9 mouse cellular contexts compared by ENCODE assay signal in genomic region chr19:4215451-4215840, GRCm38 (mm10). TPM values are rescaled to one million over a fixed set of nuclear protein-coding genes. Genes with fewer than 3 reads are reported as not detected.
DNase-seq lines count a peak whose midpoint lies in the region; ATAC-seq and TF ChIP-seq lines count a peak whose summit lies in the region.
"Had no signal": no experiment of that assay in that cellular context is flagged by ENCODE, and none has a peak within 500 bp of the region (broad histone marks: within the 10 kb centered on the region; RNA-seq: fewer than 3 reads in every experiment).

No protein-coding gene starts in this region.

- H3K9me3 ChIP-seq in lung, postnatal 0 days (ENCODE audit: low read length): no peaks in the 10 kb centered on the region
- H3K9me3 ChIP-seq in forebrain, embryonic 13.5 days (replicated peaks): no peaks in the 10 kb centered on the region
- H3K9me3 ChIP-seq in limb, embryonic 14.5 days (ENCODE audit: control insufficient read depth, low read length): no peaks in the 10 kb centered on the region

- H3K27ac ChIP-seq in lung, postnatal 0 days (ENCODE audit: low read length): peak overlapping the region; percentile 90
- no peak overlapping the region for H3K27ac ChIP-seq in forebrain, embryonic 13.5 days
- H3K27ac ChIP-seq in limb, embryonic 14.5 days (replicated peaks; ENCODE audit: low read depth, low read length): peak overlapping the region; percentile 96
- no peak overlapping the region for H3K27ac ChIP-seq in small intestine, adult 2 months (ENCODE audit: insufficient read depth, low read depth, low read length)

- H3K4me2 ChIP-seq in lung, postnatal 0 days (replicated peaks; ENCODE audit: low read depth, low read length): peak overlapping the region; percentile 99
- H3K4me2 ChIP-seq in forebrain, embryonic 13.5 days: peak overlapping the region; percentile 99
- H3K4me2 ChIP-seq in limb, embryonic 14.5 days (replicated peaks; ENCODE audit: low read depth, low read length, severe bottlenecking): peak overlapping the region; percentile 94

- WGBS in lung, postnatal 0 days: 2% methylated on average over 14 of the region's 21 CpGs
- 1% methylated on average over 13 of the region's 21 CpGs for WGBS in forebrain, embryonic 13.5 days
- 1% methylated on average over 15 of the region's 21 CpGs for WGBS in limb, embryonic 14.5 days
- 9% methylated on average over 15 of the region's 21 CpGs for WGBS in small intestine, adult 2 months

- H3K9ac ChIP-seq in lung, postnatal 0 days (replicated peaks; ENCODE audit: low read depth): peak overlapping the region; percentile 90
- H3K9ac ChIP-seq in forebrain, embryonic 13.5 days: peak overlapping the region; percentile 77
- H3K9ac ChIP-seq in limb, embryonic 14.5 days (ENCODE audit: low read depth, low read length, severe bottlenecking): peak overlapping the region; percentile 96

- H3K27me3 ChIP-seq in lung, postnatal 0 days (replicated peaks; ENCODE audit: insufficient read depth, low read length): no peaks in the 10 kb centered on the region
- peaks cover 62% of the 10 kb centered on the region for H3K27me3 ChIP-seq in forebrain, embryonic 13.5 days
- no peaks in the 10 kb centered on the region for H3K27me3 ChIP-seq in limb, embryonic 14.5 days (ENCODE audit: control insufficient read depth, insufficient read depth, low read length)
- peaks cover 21% of the 10 kb centered on the region for H3K27me3 ChIP-seq in small intestine, adult 2 months (ENCODE audit: control insufficient read depth, insufficient read depth, low read length)

- TF ChIP-seq POLR2A in limb, embryonic 14.5 days (IDR thresholded peaks at IDR 0.05; ENCODE audit: borderline replicate concordance, extremely low read depth, insufficient read depth, insufficient read length): no peak
- TF ChIP-seq POLR2A in small intestine, adult 2 months (IDR thresholded peaks at IDR 0.05; ENCODE audit: low read depth, low read length): no peak

- intact Hi-C loops in left cerebral cortex, postnatal 36 days (cut with DNase I): no loop called here

- no peak for TF ChIP-seq CTCF in lung, postnatal 0 days (IDR thresholded peaks at IDR 0.05)
- TF ChIP-seq CTCF in small intestine, adult 2 months (IDR thresholded peaks at IDR 0.05; ENCODE audit: extremely low read depth, insufficient read length, insufficient replicate concordance, low read depth, low read length): no peak

- TF ChIP-seq EP300 in lung, postnatal 0 days (IDR thresholded peaks at IDR 0.05): no peak

- H3K4me1 ChIP-seq in lung, postnatal 0 days (ENCODE audit: insufficient read depth, low read depth, low read length): peaks cover 28% of the 10 kb centered on the region
- peaks cover 49% of the 10 kb centered on the region for H3K4me1 ChIP-seq in forebrain, embryonic 13.5 days
- peaks cover 57% of the 10 kb centered on the region for H3K4me1 ChIP-seq in limb, embryonic 14.5 days (ENCODE audit: control insufficient read depth, insufficient read depth, low read length)
- peaks cover 8% of the 10 kb centered on the region for H3K4me1 ChIP-seq in small intestine, adult 2 months (ENCODE audit: control insufficient read depth, insufficient read depth, insufficient read length, low read length)

- H3K36me3 ChIP-seq in lung, postnatal 0 days (ENCODE audit: insufficient read depth, low read length): no peaks in the 10 kb centered on the region
- no peaks in the 10 kb centered on the region for H3K36me3 ChIP-seq in forebrain, embryonic 13.5 days (ENCODE audit: poor library complexity, severe bottlenecking)
- H3K36me3 ChIP-seq in limb, embryonic 14.5 days (ENCODE audit: control insufficient read depth, insufficient read depth, low read length): no peaks in the 10 kb centered on the region
- H3K36me3 ChIP-seq in small intestine, adult 2 months (ENCODE audit: control insufficient read depth, insufficient read depth, low read length): no peaks in the 10 kb centered on the region

- DNase-seq in lung, postnatal 0 days (ENCODE audit: low spot score): no peak
- DNase-seq in lung, adult 18-20 months: no peak
- no peak for DNase-seq in limb, embryonic 14.5 days (ENCODE audit: low spot score)
- no peak for DNase-seq in left cerebral cortex, postnatal 36 days (ENCODE audit: low spot score in 2 of 2)
- DNase-seq in adrenal gland, postnatal 36 days: no peak
- no peak for DNase-seq in ovary, postnatal 14 days (ENCODE audit: low spot score)

- no peak for ATAC-seq in lung, postnatal 0 days
- no peak for ATAC-seq in forebrain, embryonic 13.5 days
- no peak for ATAC-seq in limb, embryonic 14.5 days (ENCODE audit: low FRiP score, low read depth)

- peak overlapping the region; percentile 79 for H3K4me3 ChIP-seq in lung, postnatal 0 days (ENCODE audit: low read depth, low read length)
- peak overlapping the region; percentile 59 for H3K4me3 ChIP-seq in forebrain, embryonic 13.5 days
- peak overlapping the region; percentile 91 for H3K4me3 ChIP-seq in limb, embryonic 14.5 days (replicated peaks; ENCODE audit: low read length)
- peak overlapping the region; percentile 74 for H3K4me3 ChIP-seq in small intestine, adult 2 months (ENCODE audit: low read depth, low read length)

RNA-seq across cellular contexts. Expression of gene AC109138.7, which starts 1.3 kb away (rescaled TPM):
- not detected in 2 replicates for polyA plus RNA-seq in lung, postnatal 0 days (2015; fragmentation: Nextera tagmentation; extraction: Ambion mirVana)
- not detected in 2 replicates for polyA plus RNA-seq in forebrain, embryonic 13.5 days (2015; fragmentation: Nextera tagmentation; extraction: Ambion mirVana)
- 0.83 and 1.0 TPM in 2 replicates for polyA plus RNA-seq in limb, embryonic 14.5 days (2012; rRNA removed)
- not detected in 2 replicates for polyA plus RNA-seq in limb, embryonic 14.5 days (2014; fragmentation: Nextera tagmentation; extraction: Ambion mirVana)
- polyA plus RNA-seq in small intestine, adult 2 months (2012; rRNA removed): not detected in 2 replicates
- not detected for total RNA-seq in left cerebral cortex, postnatal 36 days (2021)
- total RNA-seq in adrenal gland, postnatal 36 days (2021): not detected
- total RNA-seq: adrenal gland, postnatal 14 days had no signal

RNA-seq across cellular contexts. Expression of gene Clcf1, which starts 1.4 kb away (rescaled TPM):
- polyA plus RNA-seq in lung, postnatal 0 days (2015; fragmentation: Nextera tagmentation; extraction: Ambion mirVana): 7.6 and 8.0 TPM in 2 replicates
- 0.63 and 0.76 TPM in 2 replicates for polyA plus RNA-seq in forebrain, embryonic 13.5 days (2015; fragmentation: Nextera tagmentation; extraction: Ambion mirVana)
- polyA plus RNA-seq in limb, embryonic 14.5 days (2012; rRNA removed): 42.8 and 61.2 TPM in 2 replicates
- polyA plus RNA-seq in limb, embryonic 14.5 days (2014; fragmentation: Nextera tagmentation; extraction: Ambion mirVana): 7.7 and 8.7 TPM in 2 replicates
- 10.1 and 12.4 TPM in 2 replicates for polyA plus RNA-seq in small intestine, adult 2 months (2012; rRNA removed)
- 1 to 10 TPM in 1 of 2 experiments, under 1 TPM in 1; 0.84 to 1.2 TPM for total RNA-seq in left cerebral cortex, postnatal 36 days (2021)
- 10 to 100 TPM in 1 of 2 experiments, 1 to 10 TPM in 1; 6.3 to 17.4 TPM for total RNA-seq in adrenal gland, postnatal 36 days (2021)

RNA-seq across cellular contexts. Expression of gene Rad9a, which starts 14.0 kb away (rescaled TPM):
- polyA plus RNA-seq in lung, postnatal 0 days (2015; fragmentation: Nextera tagmentation; extraction: Ambion mirVana): 14.1 and 14.3 TPM in 2 replicates
- polyA plus RNA-seq in forebrain, embryonic 13.5 days (2015; fragmentation: Nextera tagmentation; extraction: Ambion mirVana): 28.9 and 34.7 TPM in 2 replicates
- polyA plus RNA-seq in limb, embryonic 14.5 days (2012; rRNA removed): 57.5 and 75.5 TPM in 2 replicates
- 33.3 and 38.0 TPM in 2 replicates for polyA plus RNA-seq in limb, embryonic 14.5 days (2014; fragmentation: Nextera tagmentation; extraction: Ambion mirVana)
- polyA plus RNA-seq in small intestine, adult 2 months (2012; rRNA removed): 8.2 and 12.2 TPM in 2 replicates
- total RNA-seq in left cerebral cortex, postnatal 36 days (2021): 10 to 100 TPM in 1 of 2 experiments, 1 to 10 TPM in 1; 6.1 to 10.8 TPM
- total RNA-seq in adrenal gland, postnatal 36 days (2021): 1 to 10 TPM; 7.6 TPM

RNA-seq across cellular contexts. Expression of gene Pold4, which starts 16.3 kb away (rescaled TPM):
- 58.6 and 63.6 TPM in 2 replicates for polyA plus RNA-seq in lung, postnatal 0 days (2015; fragmentation: Nextera tagmentation; extraction: Ambion mirVana)
- polyA plus RNA-seq in forebrain, embryonic 13.5 days (2015; fragmentation: Nextera tagmentation; extraction: Ambion mirVana): 13.1 and 14.2 TPM in 2 replicates
- 48.0 and 50.7 TPM in 2 replicates for polyA plus RNA-seq in limb, embryonic 14.5 days (2012; rRNA removed)
- polyA plus RNA-seq in limb, embryonic 14.5 days (2014; fragmentation: Nextera tagmentation; extraction: Ambion mirVana): 26.5 and 28.4 TPM in 2 replicates
- polyA plus RNA-seq in small intestine, adult 2 months (2012; rRNA removed): 46.4 and 118 TPM in 2 replicates
- 10 to 100 TPM; 15.9 to 17.8 TPM for total RNA-seq in left cerebral cortex, postnatal 36 days (2021)
- total RNA-seq in adrenal gland, postnatal 36 days (2021): 10 to 100 TPM; 50.2 to 54.4 TPM

RNA-seq across cellular contexts. Expression of gene Ppp1ca, which starts 23.6 kb away (rescaled TPM):
- polyA plus RNA-seq in lung, postnatal 0 days (2015; fragmentation: Nextera tagmentation; extraction: Ambion mirVana): 619 and 631 TPM in 2 replicates
- 664 and 700 TPM in 2 replicates for polyA plus RNA-seq in forebrain, embryonic 13.5 days (2015; fragmentation: Nextera tagmentation; extraction: Ambion mirVana)
- 490 and 517 TPM in 2 replicates for polyA plus RNA-seq in limb, embryonic 14.5 days (2012; rRNA removed)
- 794 and 821 TPM in 2 replicates for polyA plus RNA-seq in limb, embryonic 14.5 days (2014; fragmentation: Nextera tagmentation; extraction: Ambion mirVana)
- 142 and 258 TPM in 2 replicates for polyA plus RNA-seq in small intestine, adult 2 months (2012; rRNA removed)
- 100 to 1,000 TPM; 292 to 320 TPM for total RNA-seq in left cerebral cortex, postnatal 36 days (2021)
- 100 to 1,000 TPM; 403 to 410 TPM for total RNA-seq in adrenal gland, postnatal 36 days (2021)

Comparison
In these comparisons a context has a peak if more than half of its experiments do, and no peak if none do; other contexts are left out.
1. H3K27ac ChIP-seq: peak in lung, postnatal 0 days (single experiment) and limb, embryonic 14.5 days (single experiment); none in forebrain, embryonic 13.5 days (single experiment) and small intestine, adult 2 months (single experiment).
2. Peak in every context shown above with its lines, with median percentiles within 50 percentile points of each other: H3K4me2 ChIP-seq, H3K4me3 ChIP-seq and H3K9ac ChIP-seq.